Mouse (Mus musculus) layer of hippocampus, adult 2 months (tissue): ENCODE measurements around the gene Cog3. TPM values are rescaled to one million over a fixed set of nuclear protein-coding genes. Genes with fewer than 3 reads are reported as not detected.
A peak's percentile ranks its signal among the peaks of the same experiment; 100 is the strongest.
"Not testable (repeated sequence)": the region's sequence is repeated elsewhere in the genome, so short reads cannot be mapped to it uniquely, and the experiment has no call there.

Experiments
- DNase-seq, 2 experiments: peaks; one replicate each; pipeline ENCODE4 v3.0.0; 2022; ENCODE audit warnings: low spot score in 2 of 2
- H3K27ac ChIP-seq: fragments of 200-600 bp; 2 replicates; pipeline ENCODE4 v1.8.1; 2022
- H3K4me3 ChIP-seq: fragments of 200-600 bp; 2 replicates; pipeline ENCODE4 v1.8.1; 2022; ENCODE audit warnings: mild to moderate bottlenecking
- CTCF ChIP-seq: fragments of 200-600 bp; conservative IDR thresholded peaks from 2 replicates; pipeline ENCODE4 v1.8.1; 2022; ENCODE audit warnings: antibody characterized with exemption, mild to moderate bottlenecking, moderate library complexity
- total RNA-seq, 2 experiments: library from RNA; stranded (reverse); gene quantifications; 2 replicates each; pipeline ENCODE4 v1.2.3; 2021

The Cog3 gene
- total RNA-seq, 2 experiments from 2014 or later = 22.1 to 25.9 TPM

DNA sequence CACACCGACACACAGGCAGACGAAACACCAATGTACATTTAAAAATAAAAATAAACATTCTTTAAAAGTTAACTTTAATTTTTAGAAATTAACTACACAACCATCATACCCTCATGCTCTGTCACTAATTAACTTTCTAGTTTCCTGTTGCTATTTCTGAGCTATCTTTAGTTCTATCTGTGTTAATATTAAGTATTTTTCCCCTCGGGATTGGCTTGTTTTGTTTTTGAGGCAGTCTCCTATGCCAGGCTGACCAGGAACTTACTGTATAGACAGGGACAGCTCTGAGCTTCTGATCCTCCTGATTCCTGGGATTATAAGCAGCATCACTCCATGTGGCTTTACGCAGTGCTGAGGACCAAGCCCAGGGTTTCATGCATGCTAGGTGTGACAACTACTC lies 25.6 kb upstream of the Cog3 start:
- no peak for TF ChIP-seq CTCF
- H3K27ac ChIP-seq = no peak overlapping the region
- no peak for DNase-seq
- no peak overlapping the region for H3K4me3 ChIP-seq

GRCm38 (mm10) chr14:75776637-75777036 lies 22.3 kb upstream of the Cog3 start:
- Histone ChIP-seq H3K27ac (no peak overlapping the region), H3K4me3 (no peak overlapping the region)
- TF ChIP-seq CTCF = no peak

DNA sequence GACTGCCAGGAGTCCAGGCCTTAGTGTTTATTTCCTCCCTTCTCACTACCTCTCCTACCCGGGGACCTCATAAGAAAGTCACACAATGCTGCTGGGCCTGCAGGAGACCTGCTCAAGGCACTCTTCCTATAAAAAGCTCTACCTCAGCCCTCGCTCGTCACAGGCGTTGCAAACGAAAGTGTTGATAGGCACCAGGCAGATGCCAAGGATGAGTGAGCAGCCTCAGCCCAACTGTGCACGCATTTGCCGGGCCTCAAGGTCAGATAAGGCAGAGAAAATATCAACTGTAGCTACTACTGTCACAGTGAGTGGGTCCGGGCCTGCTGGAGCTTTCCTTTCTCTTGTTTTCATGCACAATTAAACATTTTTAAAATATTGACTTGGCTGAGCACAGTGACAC lies 19.1 kb upstream of the Cog3 start:
- DNase-seq = no peak
- Histone ChIP-seq H3K27ac (no peak overlapping the region), H3K4me3 (no peak overlapping the region)
- TF ChIP-seq CTCF = no peak

More at GRCm38 (mm10) chr14:75776637-75777036, 22.3 kb upstream of the Cog3 start:
- no peak for DNase-seq

DNA sequence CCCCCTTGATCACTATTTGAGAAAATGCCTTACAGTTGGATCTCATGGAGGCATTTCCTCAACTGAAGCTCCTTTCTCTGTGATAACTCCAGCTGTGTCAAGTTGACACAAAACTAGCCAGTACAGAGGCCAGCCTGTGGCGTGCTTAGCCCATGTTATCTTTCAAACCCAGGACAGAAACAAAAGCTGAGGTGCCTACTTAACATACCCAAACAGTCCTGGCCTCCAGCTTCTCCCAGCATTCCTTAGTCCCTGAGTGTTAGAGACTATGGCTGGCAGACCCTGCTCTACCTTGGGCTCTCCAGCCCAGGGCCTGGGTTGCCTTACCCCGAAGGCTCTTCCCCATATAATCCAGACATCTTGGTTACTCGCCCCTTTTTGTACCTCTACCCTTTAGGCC lies 18.1 kb upstream of the Cog3 start:
- not testable (repeated sequence) for H3K4me3 ChIP-seq, DNase-seq, H3K27ac ChIP-seq

DNA sequence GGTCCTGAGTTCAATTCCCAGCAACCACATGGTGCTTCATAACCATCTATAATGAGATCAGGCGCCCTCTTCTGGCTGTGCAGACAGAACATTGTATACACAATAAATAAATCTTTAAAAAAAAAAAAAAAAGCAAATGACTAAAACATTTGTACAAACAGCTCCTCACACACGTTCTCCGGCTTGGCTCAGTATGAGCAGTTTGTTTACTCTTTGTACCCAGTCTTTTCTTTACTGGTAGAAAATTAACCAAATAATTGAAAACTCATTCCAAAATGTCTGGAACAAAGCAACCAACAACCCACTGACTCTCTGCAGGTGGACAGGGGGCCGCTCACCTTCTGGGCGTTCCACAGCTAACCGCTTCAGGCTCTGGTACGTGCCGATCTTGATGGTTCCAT lies 16.8 kb upstream of the Cog3 start:
- TF ChIP-seq CTCF = peak; percentile 58
- DNase-seq = peak in 1 of 2 experiments; percentile 30
- H3K4me3 ChIP-seq = no peak overlapping the region
- H3K27ac ChIP-seq = peak overlapping the region; percentile 54; the same call in 1 of the 2 replicates

DNA sequence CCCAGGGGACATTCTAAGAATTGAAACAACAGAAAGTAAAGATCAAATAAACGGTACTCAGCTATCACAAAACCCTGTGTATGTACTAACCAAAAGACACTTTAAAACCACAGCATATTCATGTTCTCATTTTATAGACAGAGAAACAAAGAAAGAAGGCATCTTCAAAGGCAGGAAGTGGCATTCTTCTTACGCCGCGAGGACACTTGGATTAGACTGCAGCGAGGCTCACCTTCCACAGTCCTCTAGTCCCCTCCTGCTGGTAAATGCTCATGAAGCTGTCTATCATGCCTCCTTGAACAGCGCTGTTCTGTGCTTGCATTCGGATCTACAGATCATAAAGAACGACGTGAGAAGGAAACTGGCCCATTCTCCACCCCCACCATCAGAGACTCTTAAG lies 15.0 kb upstream of the Cog3 start:
- TF ChIP-seq CTCF = no peak
- no peak for DNase-seq
- Histone ChIP-seq H3K27ac (no peak overlapping the region), H3K4me3 (no peak overlapping the region)

- DNase-seq = no peak
- no peak overlapping the region for H3K4me3 ChIP-seq
- no peak; the same call in none of the 2 replicates for TF ChIP-seq CTCF
- no peak overlapping the region for H3K27ac ChIP-seq
Measured at GRCm38 (mm10) chr14:75768275-75768608, 13.9 kb upstream of the Cog3 start.

DNA sequence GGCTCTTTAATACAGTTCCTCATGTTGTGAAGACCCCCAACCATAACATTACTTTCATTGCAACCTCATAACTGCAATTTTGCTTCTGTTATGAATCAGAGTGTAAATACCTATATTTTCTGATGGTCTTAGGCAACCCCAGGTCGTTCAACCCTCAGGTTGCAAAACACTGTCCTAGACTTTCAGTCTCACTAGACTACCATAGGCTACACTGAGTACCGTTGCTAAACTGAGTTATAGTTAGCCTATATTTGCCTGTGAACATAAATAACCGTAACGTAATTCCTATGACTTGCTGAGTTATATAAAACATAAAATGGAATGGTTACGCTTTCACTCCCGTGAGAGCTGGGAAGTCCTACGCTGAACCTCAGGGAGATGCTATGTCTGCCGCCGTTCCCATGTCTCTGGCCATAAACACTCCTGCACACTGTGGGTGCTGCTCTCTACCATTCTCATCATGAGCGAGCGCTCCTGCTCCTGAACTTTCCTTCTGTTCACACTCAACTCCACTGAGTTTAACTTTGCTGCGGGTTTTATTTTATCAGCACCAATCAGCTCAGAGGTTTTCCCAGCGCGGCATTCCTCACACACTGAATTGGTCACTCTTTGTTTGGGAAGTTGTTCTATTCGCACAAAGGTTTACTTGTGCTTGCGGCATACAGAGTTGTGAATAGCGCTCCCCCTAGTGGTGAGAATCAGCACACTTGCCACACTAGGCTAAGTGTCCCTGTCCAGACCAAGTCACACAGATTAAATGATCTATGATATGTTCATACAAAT lies 13.4 kb upstream of the Cog3 start:
- Histone ChIP-seq H3K4me3 (peak overlapping the region; percentile 22; the same call in 1 of the 2 replicates), H3K27ac (no peak overlapping the region)
- DNase-seq = peak; percentile 74 to 80
- TF ChIP-seq CTCF = peak; percentile 95

GRCm38 (mm10) chr14:75761028-75761805 lies 6.9 kb upstream of the Cog3 start:
- TF ChIP-seq CTCF = peak; percentile 92
- H3K4me3 ChIP-seq = no peak overlapping the region
- DNase-seq = peak in 1 of 2 experiments; percentile 63
- no peak overlapping the region for H3K27ac ChIP-seq

GRCm38 (mm10) chr14:75758401-75758800 lies 4.1 kb upstream of the Cog3 start:
- DNase-seq = no peak
- H3K27ac ChIP-seq = no peak overlapping the region
- no peak overlapping the region for H3K4me3 ChIP-seq
- TF ChIP-seq CTCF = no peak

- H3K4me3 ChIP-seq = no peak overlapping the region
- TF ChIP-seq CTCF = no peak
- no peak for DNase-seq
- H3K27ac ChIP-seq = no peak overlapping the region
Measured at GRCm38 (mm10) chr14:75757821-75758220, 3.5 kb upstream of the Cog3 start.

DNA sequence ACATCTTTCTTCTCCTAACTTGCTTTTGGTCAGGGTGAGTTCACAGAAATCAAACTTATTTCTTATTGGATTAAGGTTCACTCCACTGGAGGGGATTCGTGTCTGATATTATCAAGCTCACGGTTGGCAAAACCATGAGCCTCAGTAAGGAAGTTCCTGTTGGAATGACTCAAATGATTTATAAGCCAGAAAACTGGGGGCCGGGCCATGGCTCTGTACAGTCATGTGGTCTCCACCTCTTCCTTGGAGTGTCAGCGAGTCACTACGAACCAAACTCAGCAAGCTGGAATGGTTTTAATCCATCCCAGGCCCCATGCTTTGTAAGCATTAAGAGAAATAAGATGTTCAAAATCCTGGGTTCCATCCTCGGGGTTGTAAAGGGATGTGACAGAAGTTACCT lies 2.7 kb upstream of the Cog3 start:
- DNase-seq = no peak
- Histone ChIP-seq H3K4me3 (no peak overlapping the region), H3K27ac (no peak overlapping the region)
- TF ChIP-seq CTCF = no peak

DNA sequence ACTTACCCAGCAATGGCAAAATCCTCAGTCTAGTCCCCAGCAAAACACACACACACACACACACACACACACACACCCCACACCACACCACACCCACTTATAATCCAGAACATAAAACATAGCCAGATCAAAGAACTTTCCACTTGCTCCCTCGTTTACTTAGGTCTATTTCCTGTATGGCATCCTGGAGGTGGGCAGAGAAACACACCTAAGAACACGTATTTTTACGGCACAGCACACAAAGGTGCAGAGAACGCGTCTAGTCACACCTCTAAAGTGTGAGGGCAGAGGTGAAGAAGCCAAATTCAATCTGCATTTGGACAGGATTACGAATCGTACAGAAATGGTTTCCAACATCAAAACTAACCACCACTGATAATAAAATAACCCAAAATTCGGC lies 1.1 kb downstream of the Cog3 start:
- Histone ChIP-seq H3K4me3 (peak overlapping the region; percentile 69), H3K27ac (no peak overlapping the region)
- TF ChIP-seq CTCF = no peak
- DNase-seq = no peak

GRCm38 (mm10) chr14:75751040-75751439 lies 3.3 kb downstream of the Cog3 start:
- TF ChIP-seq CTCF = no peak
- no peak for DNase-seq
- Histone ChIP-seq H3K27ac (no peak overlapping the region), H3K4me3 (no peak overlapping the region)
